25 mouse cellular contexts compared by ENCODE assay signal in the genomic region with DNA sequence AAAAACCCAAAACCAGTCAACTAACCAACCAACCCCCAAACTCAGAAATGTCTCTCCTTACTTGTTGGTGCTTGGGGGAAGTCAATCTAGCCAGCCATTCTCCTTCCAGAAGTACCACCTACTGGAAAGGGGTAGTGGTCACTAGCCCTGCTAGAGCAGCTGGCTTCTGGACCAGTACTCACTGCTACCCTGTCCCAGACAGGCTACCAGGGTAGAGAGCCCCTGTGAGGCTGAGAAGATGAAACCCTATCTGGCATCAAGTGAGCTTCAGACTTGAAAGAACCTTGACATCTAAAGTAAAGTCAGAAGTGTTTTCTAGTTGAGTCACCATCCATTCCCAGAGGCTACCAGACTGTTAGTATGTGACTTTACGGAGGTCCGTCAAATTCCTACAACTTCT. TPM values are rescaled to one million over a fixed set of nuclear protein-coding genes. Genes with fewer than 3 reads are reported as not detected.
DNase-seq lines count a peak whose midpoint lies in the region; ATAC-seq and TF ChIP-seq lines count a peak whose summit lies in the region.
"Had no signal": no experiment of that assay in that cellular context is flagged by ENCODE, and none has a peak within 500 bp of the region (broad histone marks: within the 10 kb centered on the region; RNA-seq: fewer than 3 reads in every experiment).

No protein-coding gene starts in this region.

- no peak overlapping the region for H3K4me3 ChIP-seq in intestine, embryonic 16.5 days (ENCODE audit: low read length)
- no peak overlapping the region for H3K4me3 ChIP-seq in intestine, postnatal 0 days (ENCODE audit: low read depth, low read length)
- no peak overlapping the region for H3K4me3 ChIP-seq in lung, embryonic 16.5 days (ENCODE audit: low read length)
- H3K4me3 ChIP-seq: limb, embryonic 13.5 days; midbrain, embryonic 10.5 days; myocyte; neural tube, embryonic 13.5 days had no signal

- peaks cover 79% of the 10 kb centered on the region for H3K4me1 ChIP-seq in intestine, embryonic 16.5 days (ENCODE audit: control insufficient read depth, insufficient read depth, low read length)
- peaks cover 63% of the 10 kb centered on the region for H3K4me1 ChIP-seq in intestine, postnatal 0 days (replicated peaks; ENCODE audit: control insufficient read depth, insufficient read depth, low read length)
- H3K4me1 ChIP-seq in lung, embryonic 16.5 days (replicated peaks; ENCODE audit: control insufficient read depth, insufficient read depth, low read length): peaks cover 88% of the 10 kb centered on the region

- no peak overlapping the region for H3K9ac ChIP-seq in intestine, embryonic 16.5 days (ENCODE audit: low read depth, low read length)
- no peak overlapping the region for H3K9ac ChIP-seq in intestine, postnatal 0 days (ENCODE audit: low read depth, low read length)
- H3K9ac ChIP-seq in lung, embryonic 16.5 days (ENCODE audit: low read length): no peak overlapping the region
- H3K9ac ChIP-seq: limb, embryonic 13.5 days; neural tube, embryonic 13.5 days had no signal

- H3K27ac ChIP-seq in intestine, embryonic 16.5 days (ENCODE audit: low read length): peak overlapping the region; percentile 93; the same call in 1 of the 2 replicates
- H3K27ac ChIP-seq in intestine, postnatal 0 days (ENCODE audit: low read depth, low read length): no peak overlapping the region
- peak overlapping the region; percentile 99 for H3K27ac ChIP-seq in lung, embryonic 16.5 days (ENCODE audit: low read length)
- H3K27ac ChIP-seq: hindbrain, postnatal 0 days; midbrain, embryonic 10.5 days had no signal

- no peaks in the 10 kb centered on the region for H3K27me3 ChIP-seq in intestine, embryonic 16.5 days (replicated peaks; ENCODE audit: control insufficient read depth, insufficient read depth, low read length)
- H3K27me3 ChIP-seq in intestine, postnatal 0 days (replicated peaks; ENCODE audit: control insufficient read depth, insufficient read depth, low read length): no peaks in the 10 kb centered on the region
- no peaks in the 10 kb centered on the region for H3K27me3 ChIP-seq in lung, embryonic 16.5 days (ENCODE audit: control insufficient read depth, insufficient read depth, low read depth, low read length)
- H3K27me3 ChIP-seq: limb, embryonic 13.5 days; neural tube, embryonic 13.5 days had no signal

- 94% methylated on average over 2 of the region's 2 CpGs for WGBS in intestine, embryonic 16.5 days
- 87% methylated on average over 2 of the region's 2 CpGs for WGBS in intestine, postnatal 0 days
- WGBS in lung, embryonic 16.5 days: 87% methylated on average over 2 of the region's 2 CpGs

- no peak overlapping the region for H3K4me2 ChIP-seq in intestine, embryonic 16.5 days (ENCODE audit: low read depth, low read length)
- no peak overlapping the region for H3K4me2 ChIP-seq in intestine, postnatal 0 days (replicated peaks; ENCODE audit: low read depth)
- no peak overlapping the region for H3K4me2 ChIP-seq in lung, embryonic 16.5 days (ENCODE audit: low read depth, low read length)
- H3K4me2 ChIP-seq: limb, embryonic 13.5 days; neural tube, embryonic 13.5 days had no signal

- no peak for TF ChIP-seq CTCF in intestine, postnatal 0 days (IDR thresholded peaks at IDR 0.05; ENCODE audit: low read depth)

- DNase-seq in adrenal gland, adult 2 months: peak; percentile 55
- no peak for DNase-seq in adrenal gland, postnatal 36 days
- DNase-seq in lung, postnatal 14 days: no peak
- DNase-seq in frontal cortex, postnatal 36 days (ENCODE audit: low spot score in 2 of 2): no peak
- DNase-seq: cerebellum, adult 11 months; cerebellum, postnatal 10 days; gastrocnemius, postnatal 10 days; heart, adult 18-20 months; kidney, adult 18-20 months; layer of hippocampus, adult 9-11 months; lung, adult 2 months; retina, postnatal 1 day; right cerebral cortex, postnatal 25 days; spleen, adult 18-20 months; thymus, postnatal 4 days had no signal

- ATAC-seq in intestine, embryonic 16.5 days: no peak
- no peak for ATAC-seq in intestine, postnatal 0 days
- no peak for ATAC-seq in lung, embryonic 16.5 days (ENCODE audit: low read depth)
- ATAC-seq: forebrain, embryonic 14.5 days; hindbrain, postnatal 0 days; midbrain, embryonic 16.5 days had no signal

- H3K9me3 ChIP-seq in intestine, embryonic 16.5 days (ENCODE audit: control insufficient read depth, low read length): no peaks in the 10 kb centered on the region
- H3K9me3 ChIP-seq in intestine, postnatal 0 days (ENCODE audit: control insufficient read depth): no peaks in the 10 kb centered on the region
- no peaks in the 10 kb centered on the region for H3K9me3 ChIP-seq in lung, embryonic 16.5 days (ENCODE audit: control insufficient read depth, low read length)
- H3K9me3 ChIP-seq: limb, embryonic 13.5 days; midbrain, embryonic 10.5 days; neural tube, embryonic 13.5 days had no signal

- H3K36me3 ChIP-seq in intestine, embryonic 16.5 days (ENCODE audit: control insufficient read depth, insufficient read depth, low read length): no peaks in the 10 kb centered on the region
- H3K36me3 ChIP-seq in intestine, postnatal 0 days (ENCODE audit: control insufficient read depth, insufficient read depth): no peaks in the 10 kb centered on the region
- no peaks in the 10 kb centered on the region for H3K36me3 ChIP-seq in lung, embryonic 16.5 days (ENCODE audit: control insufficient read depth, insufficient read depth, low read length)
- H3K36me3 ChIP-seq: limb, embryonic 13.5 days; midbrain, embryonic 10.5 days; neural tube, embryonic 13.5 days had no signal

RNA-seq across cellular contexts. Expression of a gene that starts 6.8 kb away (rescaled TPM):
- 10 to 100 TPM; 41.4 to 46.7 TPM for total RNA-seq in adrenal gland, adult 2 months (2021)
- 72.1 and 82.5 TPM in 2 replicates for polyA plus RNA-seq in adrenal gland, adult 2 months (2012; rRNA removed)
- total RNA-seq in adrenal gland, postnatal 36 days (2021): 10 to 100 TPM; 43.9 to 46.7 TPM
- polyA plus RNA-seq in intestine, embryonic 16.5 days (2015; fragmentation: Nextera tagmentation; extraction: Ambion mirVana): 12.4 and 12.5 TPM in 2 replicates
- polyA plus RNA-seq in intestine, postnatal 0 days (2015; fragmentation: Nextera tagmentation; extraction: Ambion mirVana): 10.1 and 10.6 TPM in 2 replicates
- polyA plus RNA-seq in lung, embryonic 16.5 days (2015; fragmentation: Nextera tagmentation; extraction: Ambion mirVana): 22.9 and 23.9 TPM in 2 replicates
